Mouse (Mus musculus) hindbrain, embryonic 13.5 days (tissue): ENCODE data around the gene Snrpd3. TPM values are rescaled to one million over a fixed set of nuclear protein-coding genes. Genes with fewer than 3 reads are reported as not detected.
"Not testable (repeated sequence)": the region's sequence is repeated elsewhere in the genome, so short reads cannot be mapped to it uniquely, and the experiment has no call there.

Experiments used
- ATAC-seq: fragments of 200-750 bp; cut with Nextera tagmentation; 2 replicates; pipeline ENCODE4 v1.8.0; 2017; ENCODE audit warnings: moderate TSS enrichment; ENCODE audit not compliant: low FRiP score
- H3K27ac ChIP-seq: fragments of 300-500 bp; sonication (generic); 2 replicates; pipeline ENCODE4 v1.5.1; 2015; ENCODE audit warnings: inconsistent platforms, mild to moderate bottlenecking, moderate library complexity
- H3K27me3 ChIP-seq: fragments of 300-500 bp; sonication (generic); 2 replicates; pipeline ENCODE4 v1.6.1; 2015; ENCODE audit warnings: mild to moderate bottlenecking, inconsistent platforms
- H3K36me3 ChIP-seq: fragments of 300-500 bp; sonication (generic); 2 replicates; pipeline ENCODE4 v1.6.1; 2015; ENCODE audit warnings: mild to moderate bottlenecking, inconsistent platforms
- H3K4me1 ChIP-seq: fragments of 300-500 bp; sonication (generic); replicated peaks from 2 replicates; pipeline ENCODE4 v1.6.1; 2015; ENCODE audit warnings: inconsistent platforms
- H3K4me2 ChIP-seq: fragments of 300-500 bp; sonication (generic); 2 replicates; pipeline ENCODE4 v1.6.1; 2015; ENCODE audit warnings: inconsistent platforms, mild to moderate bottlenecking, moderate library complexity
- H3K4me3 ChIP-seq: fragments of 300-500 bp; sonication (generic); 2 replicates; pipeline ENCODE4 v1.5.1; 2015; ENCODE audit warnings: mild to moderate bottlenecking, inconsistent platforms
- H3K9ac ChIP-seq: fragments of 300-500 bp; sonication (generic); 2 replicates; pipeline ENCODE4 v1.6.1; 2015; ENCODE audit warnings: mild to moderate bottlenecking, inconsistent platforms
- H3K9me3 ChIP-seq: fragments of 300-500 bp; sonication (generic); 2 replicates; pipeline ENCODE4 v1.6.1; 2016; ENCODE audit warnings: inconsistent platforms
- WGBS: fragments of 180-500 bp; shearing (Covaris S2); methylation state at CpG from one replicate; pipeline ENCODE4 v1.1.7; 2015; 5-methylcytosine and 5-hydroxymethylcytosine counted together
- polyA plus RNA-seq: library from polyadenylated mRNA; unstranded; fragments of >200 nt; fragmentation: Nextera tagmentation; extraction: Ambion mirVana; gene quantifications from 2 replicates; pipeline ENCODE4 v1.2.1, GENCODE M21; 2015

Snrpd3 gene
- polyA plus RNA-seq, 1 experiment from 2014 or later = 153 TPM

DNA sequence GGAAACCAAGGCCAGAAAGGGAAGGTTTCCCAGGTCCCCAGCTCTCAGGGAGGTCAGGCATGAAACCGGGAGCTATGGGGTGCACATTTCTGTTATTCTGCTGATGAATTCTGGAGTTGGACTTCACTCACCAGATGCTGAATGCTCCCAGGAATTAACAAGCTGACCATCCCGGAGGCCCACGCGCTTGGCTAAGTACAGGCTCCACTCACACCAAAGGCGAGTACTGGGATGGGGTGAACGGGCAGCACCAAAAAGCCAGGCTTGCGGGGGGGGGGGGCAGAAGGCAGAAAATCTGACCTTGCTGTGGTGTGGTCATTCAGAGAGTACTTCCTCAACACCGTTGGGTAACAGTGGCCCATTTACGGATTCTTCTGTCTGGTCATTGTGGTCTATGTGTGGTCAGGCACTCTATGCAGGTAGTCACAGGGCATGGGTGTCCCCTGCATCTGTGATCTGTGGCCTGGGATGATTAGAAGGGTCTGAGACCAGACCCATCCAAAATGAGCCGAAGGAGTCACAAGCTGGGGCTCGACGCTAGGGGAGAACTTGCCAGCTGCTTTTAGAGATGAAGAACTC lies 47.4 kb downstream of the Snrpd3 start:
- Histone ChIP-seq H3K9ac (no peak overlapping the region), H3K4me1 (peaks cover 15% of the 10 kb centered on the region), H3K36me3 (no peaks in the 10 kb centered on the region), H3K4me3 (no peak overlapping the region), H3K27ac (no peak overlapping the region), H3K27me3 (peaks cover 33% of the 10 kb centered on the region), H3K4me2 (no peak overlapping the region), H3K9me3 (no peaks in the 10 kb centered on the region)
- ATAC-seq = no peak
- WGBS = 88% methylated on average over 12 of the region's 12 CpGs

DNA sequence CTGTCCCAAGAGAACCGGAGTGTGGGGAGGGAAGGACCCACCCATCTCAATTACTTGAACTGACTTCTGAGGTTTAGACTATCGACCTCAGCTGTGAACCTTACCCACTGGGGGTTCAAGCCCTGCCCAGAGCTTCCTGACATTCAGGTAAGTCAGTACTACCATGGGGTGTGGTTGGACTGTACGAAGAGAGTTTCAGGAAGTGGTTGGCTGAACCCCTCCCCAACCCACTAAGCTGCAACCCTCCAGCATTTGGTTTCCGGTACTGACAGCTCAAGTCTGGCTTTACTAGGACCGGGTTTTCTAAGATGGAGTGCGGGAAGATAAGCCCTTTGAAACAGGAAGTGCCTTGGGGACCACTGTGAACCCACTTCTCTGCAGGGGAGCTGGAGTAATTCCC lies 48.1 kb downstream of the Snrpd3 start:
- Histone ChIP-seq H3K9me3 (no peaks in the 10 kb centered on the region), H3K36me3 (no peaks in the 10 kb centered on the region), H3K4me2 (no peak overlapping the region), H3K4me3 (no peak overlapping the region), H3K27ac (no peak overlapping the region), H3K27me3 (peaks cover 33% of the 10 kb centered on the region), H3K4me1 (peaks cover 10% of the 10 kb centered on the region), H3K9ac (no peak overlapping the region)
- 73% methylated on average over 6 of the region's 6 CpGs for WGBS
- no peak for ATAC-seq

DNA sequence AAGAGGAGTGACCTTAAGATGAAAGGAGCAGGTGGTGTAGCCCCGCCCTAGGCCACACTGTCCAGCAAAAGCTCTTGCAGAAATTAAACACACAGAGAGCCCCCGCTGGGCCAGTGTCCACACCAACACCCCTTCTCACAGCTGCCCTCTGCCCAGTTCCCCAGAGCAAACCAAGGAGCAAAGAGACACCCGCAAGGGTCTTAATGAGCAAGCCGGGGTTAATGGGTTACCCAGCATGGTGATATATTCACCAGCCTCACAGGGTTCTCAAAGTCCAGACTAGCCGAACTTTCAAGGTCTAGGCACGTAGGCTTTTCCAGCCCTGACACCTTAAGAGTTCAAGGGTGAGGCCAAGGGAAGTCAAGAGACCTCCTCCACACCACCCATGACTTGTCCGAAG lies 48.6 kb downstream of the Snrpd3 start:
- Histone ChIP-seq H3K36me3 (no peaks in the 10 kb centered on the region), H3K4me2 (no peak overlapping the region), H3K9me3 (no peaks in the 10 kb centered on the region), H3K4me3 (no peak overlapping the region), H3K9ac (no peak overlapping the region), H3K4me1 (peaks cover 6% of the 10 kb centered on the region), H3K27me3 (peaks cover 28% of the 10 kb centered on the region), H3K27ac (no peak overlapping the region)
- 67% methylated on average over 7 of the region's 7 CpGs for WGBS
- ATAC-seq = no peak

GRCm38 (mm10) chr10:75566321-75566720 lies 49.0 kb downstream of the Snrpd3 start:
- Histone ChIP-seq H3K4me3 (no peak overlapping the region), H3K36me3 (no peaks in the 10 kb centered on the region), H3K4me1 (peaks cover 2% of the 10 kb centered on the region; the same call in 1 of the 2 replicates), H3K27me3 (peaks cover 24% of the 10 kb centered on the region), H3K9me3 (no peaks in the 10 kb centered on the region), H3K9ac (no peak overlapping the region), H3K4me2 (no peak overlapping the region), H3K27ac (no peak overlapping the region)
- ATAC-seq = no peak
- WGBS = 81% methylated on average over 5 of the region's 5 CpGs

GRCm38 (mm10) chr10:75566765-75567164 lies 49.4 kb downstream of the Snrpd3 start:
- H3K9ac ChIP-seq, H3K36me3 ChIP-seq, H3K4me2 ChIP-seq, ATAC-seq, H3K27ac ChIP-seq, H3K4me3 ChIP-seq, H3K4me1 ChIP-seq, H3K9me3 ChIP-seq: not testable (repeated sequence)
- peaks cover 20% of the 10 kb centered on the region for H3K27me3 ChIP-seq
- 87% methylated on average over 2 of the region's 2 CpGs for WGBS

GRCm38 (mm10) chr10:75568029-75568428 lies 50.7 kb downstream of the Snrpd3 start:
- no peak overlapping the region for H3K4me3 ChIP-seq
- 41% methylated on average over 5 of the region's 5 CpGs for WGBS
- H3K4me1 ChIP-seq = no peaks in the 10 kb centered on the region
- ATAC-seq = no peak
- no peaks in the 10 kb centered on the region for H3K36me3 ChIP-seq
- H3K27ac ChIP-seq = no peak overlapping the region
- H3K4me2 ChIP-seq = no peak overlapping the region
- H3K9me3 ChIP-seq = no peaks in the 10 kb centered on the region
- no peak overlapping the region for H3K9ac ChIP-seq
- H3K27me3 ChIP-seq = peaks cover 12% of the 10 kb centered on the region

DNA sequence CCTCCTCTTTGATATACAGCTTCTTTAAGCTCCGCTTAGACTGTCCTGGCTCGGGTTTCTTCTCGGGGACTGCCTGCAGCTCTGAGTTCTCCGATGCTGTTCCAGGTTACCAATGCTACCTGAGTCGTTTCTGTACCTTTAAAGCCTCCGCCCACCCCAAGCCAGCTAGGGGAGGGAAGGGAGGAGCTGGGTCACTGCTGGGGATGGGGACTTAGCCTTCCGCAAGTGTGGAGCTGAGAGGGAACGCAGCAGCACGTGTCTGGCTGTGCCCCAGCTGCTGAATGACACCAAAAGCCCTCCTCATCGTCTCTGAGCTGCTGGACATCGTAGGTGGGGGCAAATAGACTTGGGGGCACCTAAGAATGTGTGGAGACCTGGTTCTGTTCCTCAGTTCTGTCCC lies 51.1 kb downstream of the Snrpd3 start:
- H3K9ac ChIP-seq = 0 out of 2 replicates have a peak overlapping the region, but pooled peaks have one; percentile 13
- WGBS = 8% methylated on average over 11 of the region's 11 CpGs
- H3K4me3 ChIP-seq = no peak overlapping the region
- H3K4me1 ChIP-seq = no peaks in the 10 kb centered on the region
- H3K27ac ChIP-seq = no peak overlapping the region
- H3K9me3 ChIP-seq = no peaks in the 10 kb centered on the region
- no peaks in the 10 kb centered on the region for H3K36me3 ChIP-seq
- no peak for ATAC-seq
- no peak overlapping the region for H3K4me2 ChIP-seq
- H3K27me3 ChIP-seq = peaks cover 12% of the 10 kb centered on the region

DNA sequence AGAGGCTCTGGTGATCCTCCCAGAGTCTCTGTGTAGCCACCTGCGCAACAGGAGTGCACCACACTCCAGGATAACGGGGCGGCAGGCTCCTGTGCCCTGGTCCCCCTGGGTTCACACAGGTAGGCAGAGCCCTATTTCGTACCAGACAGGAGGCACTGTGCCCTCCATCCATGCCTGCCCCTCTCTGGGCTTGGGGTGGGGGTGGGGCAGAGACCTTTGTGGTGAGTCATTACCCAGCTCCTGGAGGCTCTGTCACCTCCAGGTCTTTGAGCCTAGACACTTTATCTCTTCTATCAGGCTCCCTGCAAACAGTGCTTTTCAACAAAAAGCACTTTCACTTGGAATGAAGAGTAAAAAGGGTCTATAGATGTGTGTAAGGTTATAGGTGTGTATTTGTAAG lies 51.5 kb downstream of the Snrpd3 start:
- no peak for ATAC-seq
- Histone ChIP-seq H3K9me3 (no peaks in the 10 kb centered on the region), H3K36me3 (no peaks in the 10 kb centered on the region), H3K27ac (no peak overlapping the region), H3K4me3 (no peak overlapping the region), H3K27me3 (peaks cover 12% of the 10 kb centered on the region), H3K4me1 (no peaks in the 10 kb centered on the region), H3K4me2 (no peak overlapping the region), H3K9ac (0 out of 2 replicates have a peak overlapping the region, but pooled peaks have one; percentile 13)
- 17% methylated on average over 4 of the region's 4 CpGs for WGBS

GRCm38 (mm10) chr10:75570981-75571657 lies 53.8 kb downstream of the Snrpd3 start:
- H3K36me3 ChIP-seq = no peaks in the 10 kb centered on the region
- H3K4me2 ChIP-seq = no peak overlapping the region
- no peaks in the 10 kb centered on the region for H3K4me1 ChIP-seq
- no peak overlapping the region for H3K27ac ChIP-seq
- H3K4me3 ChIP-seq = no peak overlapping the region
- no peaks in the 10 kb centered on the region for H3K9me3 ChIP-seq
- 37% methylated on average over 10 of the region's 10 CpGs for WGBS
- H3K9ac ChIP-seq = no peak overlapping the region
- H3K27me3 ChIP-seq = peaks cover 12% of the 10 kb centered on the region
- ATAC-seq = no peak

DNA sequence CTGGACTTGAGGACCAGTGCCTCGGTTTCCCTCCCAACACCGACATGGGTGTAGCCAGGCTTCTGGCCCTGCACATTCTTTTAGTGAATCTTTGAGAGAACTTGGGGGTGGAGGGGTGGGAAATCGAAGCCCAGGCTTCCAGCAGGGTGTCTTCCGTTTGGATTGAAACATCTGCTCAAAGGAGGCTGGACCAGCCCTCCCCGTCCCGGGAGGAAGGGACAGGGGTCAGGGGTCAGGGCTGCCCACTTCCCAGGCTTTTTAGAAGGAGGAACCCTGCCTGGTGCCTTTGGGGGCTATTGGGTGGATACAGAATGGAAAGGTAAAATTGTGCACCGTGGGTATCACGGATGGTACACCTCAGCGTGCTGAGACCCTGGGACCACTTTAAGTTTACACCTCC lies 54.6 kb downstream of the Snrpd3 start:
- H3K4me3 ChIP-seq = no peak overlapping the region
- peaks cover 12% of the 10 kb centered on the region for H3K27me3 ChIP-seq
- WGBS = 44% methylated on average over 9 of the region's 9 CpGs
- no peak overlapping the region for H3K9ac ChIP-seq
- no peaks in the 10 kb centered on the region for H3K4me1 ChIP-seq
- H3K9me3 ChIP-seq = no peaks in the 10 kb centered on the region
- no peak overlapping the region for H3K27ac ChIP-seq
- no peaks in the 10 kb centered on the region for H3K36me3 ChIP-seq
- no peak for ATAC-seq
- H3K4me2 ChIP-seq = no peak overlapping the region

DNA sequence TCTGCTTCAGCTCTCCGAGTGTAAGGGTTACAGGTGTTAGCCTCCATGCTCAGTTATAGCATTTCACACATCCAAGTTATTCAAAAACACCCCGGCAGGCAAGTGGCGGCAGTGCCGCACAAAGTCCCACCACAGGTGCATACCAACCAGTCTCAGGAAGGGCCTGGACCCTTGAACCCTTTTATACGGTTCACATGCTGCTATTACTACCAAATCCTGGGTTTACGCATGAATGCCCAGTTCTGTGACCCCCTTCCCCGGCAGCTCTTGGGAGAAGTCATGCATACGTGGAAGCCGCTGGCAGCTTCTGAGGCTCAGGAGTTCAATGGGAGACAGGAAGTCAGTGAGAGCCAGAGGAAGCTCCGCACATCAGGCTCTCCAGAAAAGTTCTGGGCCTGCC lies 55.8 kb downstream of the Snrpd3 start:
- ATAC-seq = no peak
- H3K9me3 ChIP-seq = no peaks in the 10 kb centered on the region
- no peak overlapping the region for H3K4me2 ChIP-seq
- WGBS = 53% methylated on average over 10 of the region's 10 CpGs
- no peak overlapping the region for H3K4me3 ChIP-seq
- no peak overlapping the region for H3K9ac ChIP-seq
- H3K4me1 ChIP-seq = no peaks in the 10 kb centered on the region
- H3K36me3 ChIP-seq = no peaks in the 10 kb centered on the region
- H3K27ac ChIP-seq = no peak overlapping the region
- peaks cover 12% of the 10 kb centered on the region for H3K27me3 ChIP-seq

DNA sequence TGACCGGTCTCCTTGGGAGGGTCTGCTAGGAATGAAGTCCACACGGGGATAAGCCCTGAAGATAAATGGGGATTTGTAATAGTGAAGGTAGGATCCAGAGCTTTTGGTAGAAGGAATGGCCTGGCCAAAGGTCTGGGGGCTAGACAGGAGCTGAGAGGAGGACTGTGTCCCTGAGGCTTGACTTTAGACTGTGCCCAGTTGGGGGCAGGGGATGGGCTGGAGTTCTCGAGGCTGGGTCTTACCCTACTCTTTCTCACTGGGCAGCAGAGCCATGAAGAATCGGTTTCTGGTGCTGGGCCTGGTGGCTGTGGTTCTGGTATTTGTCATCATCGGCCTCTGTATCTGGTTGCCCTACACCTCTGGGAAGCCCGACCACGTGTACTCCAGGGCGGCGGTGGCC lies 56.6 kb downstream of the Snrpd3 start:
- Histone ChIP-seq H3K4me3 (no peak overlapping the region), H3K9ac (no peak overlapping the region), H3K9me3 (no peaks in the 10 kb centered on the region), H3K4me2 (no peak overlapping the region), H3K27me3 (peaks cover 6% of the 10 kb centered on the region; the same call in 1 of the 2 replicates), H3K27ac (no peak overlapping the region), H3K4me1 (no peaks in the 10 kb centered on the region), H3K36me3 (no peaks in the 10 kb centered on the region)
- WGBS = 93% methylated on average over 9 of the region's 9 CpGs
- ATAC-seq = no peak

DNA sequence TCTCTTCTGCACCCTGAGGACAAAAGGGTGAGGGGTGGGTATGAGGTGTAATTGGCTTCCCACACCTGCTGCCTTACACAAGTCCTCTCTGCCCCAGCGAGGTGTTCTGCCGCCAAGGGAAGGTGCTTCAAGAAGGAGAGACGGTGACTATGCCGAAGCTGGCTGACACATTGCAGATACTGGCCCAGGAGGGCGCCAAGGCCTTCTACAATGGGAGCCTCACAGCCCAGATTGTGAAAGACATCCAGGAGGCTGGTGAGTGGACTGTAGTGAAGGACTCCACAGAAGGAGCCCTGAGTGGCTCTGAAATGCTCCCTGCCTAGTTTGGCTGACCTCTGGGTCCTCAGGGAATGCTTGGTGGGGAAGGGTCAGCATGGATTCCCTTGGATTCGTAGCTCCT lies 61.8 kb downstream of the Snrpd3 start:
- Histone ChIP-seq H3K27ac (no peak overlapping the region), H3K4me3 (no peak overlapping the region), H3K27me3 (0 out of 2 replicates have a peak, but pooled peaks cover 2% of the 10 kb centered on the region), H3K9ac (no peak overlapping the region), H3K4me2 (no peak overlapping the region), H3K36me3 (no peaks in the 10 kb centered on the region), H3K9me3 (no peaks in the 10 kb centered on the region), H3K4me1 (no peaks in the 10 kb centered on the region)
- no peak for ATAC-seq
- WGBS = 87% methylated on average over 6 of the region's 6 CpGs
